Mouse (Mus musculus): Measurements from ENCODE around the gene Hspbap1. TPM values are rescaled to one million over a fixed set of nuclear protein-coding genes. Genes with fewer than 3 reads are reported as not detected.

Gene Hspbap1
- polyA plus RNA-seq, 1 experiment from 2014 or later, result 8.7 TPM

DNA sequence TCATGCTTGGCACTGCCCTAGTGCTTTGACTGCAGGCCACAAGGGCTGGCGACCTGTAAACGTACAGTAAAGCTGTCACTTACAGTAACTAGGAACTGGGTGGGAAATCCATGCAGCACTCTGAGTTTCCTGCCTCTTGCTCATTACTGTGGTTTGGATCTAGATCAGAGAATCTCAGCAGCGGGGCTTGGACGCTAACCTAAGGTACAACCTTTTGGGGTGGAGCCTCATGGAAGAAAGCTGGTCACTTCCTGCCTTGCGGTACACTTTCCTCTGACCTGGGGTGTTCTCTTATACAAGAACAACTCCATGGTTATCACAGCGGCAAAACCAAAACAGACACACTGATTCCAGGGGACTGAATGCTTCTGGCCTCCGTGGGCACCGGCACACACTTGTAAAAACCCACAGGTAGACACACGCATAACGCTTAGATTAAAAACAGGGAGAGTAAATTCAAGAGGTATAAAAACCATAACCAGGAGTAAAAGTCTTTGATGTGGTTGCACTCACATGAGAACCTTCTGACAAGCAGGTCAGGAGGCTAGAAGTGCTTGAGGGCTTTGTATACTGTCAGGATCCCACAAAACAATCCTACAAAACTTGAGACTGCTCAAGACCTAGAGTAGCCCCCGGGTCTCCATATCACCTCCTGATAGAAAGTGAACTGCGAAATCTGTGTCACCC lies 27.8 kb upstream of the Hspbap1 start:
- 0 out of 2 replicates have a peak, but pooled peaks cover 5% of the 10 kb centered on the region for H3K36me3 ChIP-seq
- no peak overlapping the region for H3K4me3 ChIP-seq
- no peak for ATAC-seq (ENCODE audit: extremely low read depth, insufficient number of reproducible peaks, low FRiP score, low TSS enrichment)
- H3K4me2 ChIP-seq, result no peak overlapping the region
- no peak overlapping the region for H3K27ac ChIP-seq (replicated peaks)
- no peaks in the 10 kb centered on the region for H3K27me3 ChIP-seq (replicated peaks)
- peaks cover 41% of the 10 kb centered on the region for H3K4me1 ChIP-seq
- no peaks in the 10 kb centered on the region for H3K9me3 ChIP-seq
- 78% methylated on average over 12 of the region's 12 CpGs for WGBS
- no peak overlapping the region for H3K9ac ChIP-seq

DNA sequence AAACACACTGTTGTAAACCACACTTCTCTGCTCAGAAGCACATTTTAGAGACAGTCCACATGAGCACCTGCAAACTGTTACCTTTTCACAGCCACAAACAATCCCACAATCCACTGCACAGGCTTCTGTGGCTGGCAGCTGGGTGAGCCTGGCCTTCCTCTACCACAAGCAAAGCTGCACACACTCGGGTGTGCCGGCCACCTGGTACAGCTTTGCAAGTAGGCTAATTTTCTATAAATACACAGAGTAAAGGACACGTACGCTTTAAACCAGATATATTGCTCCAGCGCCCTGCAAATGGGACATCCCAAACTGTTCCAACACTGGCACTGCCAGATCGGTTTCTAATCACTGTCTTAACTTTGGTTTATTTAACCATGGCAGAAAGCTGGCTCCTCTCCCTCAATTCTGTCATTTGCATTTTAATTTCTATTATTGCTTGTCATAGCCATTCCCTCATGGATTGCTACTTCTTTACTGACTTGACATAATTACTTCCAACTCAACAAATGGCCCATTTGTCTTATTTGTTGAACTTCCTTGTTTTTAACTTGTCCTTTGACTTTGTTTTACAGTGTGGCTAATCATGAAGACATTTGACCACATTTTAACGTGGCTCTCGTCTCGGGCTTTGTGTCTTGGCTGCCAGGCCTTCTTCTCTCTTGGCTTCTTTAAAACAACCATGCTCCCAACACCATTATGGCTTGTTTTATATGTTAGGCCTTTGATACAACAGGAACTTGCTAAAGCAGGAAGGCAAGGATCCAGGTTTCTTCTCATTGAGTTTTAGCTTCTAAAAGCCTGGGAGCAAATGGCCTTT lies 22.5 kb upstream of the Hspbap1 start:
- no peak overlapping the region for H3K9ac ChIP-seq
- no peak overlapping the region for H3K4me3 ChIP-seq
- H3K36me3 ChIP-seq, result 0 out of 2 replicates have a peak, but pooled peaks cover 5% of the 10 kb centered on the region
- ATAC-seq (ENCODE audit: extremely low read depth, insufficient number of reproducible peaks, low FRiP score, low TSS enrichment), result no peak
- WGBS, result 84% methylated on average over 9 of the region's 9 CpGs
- H3K4me2 ChIP-seq, result no peak overlapping the region
- no peak overlapping the region for H3K27ac ChIP-seq (replicated peaks)
- no peaks in the 10 kb centered on the region for H3K27me3 ChIP-seq (replicated peaks)
- H3K9me3 ChIP-seq, result no peaks in the 10 kb centered on the region
- H3K4me1 ChIP-seq, result no peaks in the 10 kb centered on the region

DNA sequence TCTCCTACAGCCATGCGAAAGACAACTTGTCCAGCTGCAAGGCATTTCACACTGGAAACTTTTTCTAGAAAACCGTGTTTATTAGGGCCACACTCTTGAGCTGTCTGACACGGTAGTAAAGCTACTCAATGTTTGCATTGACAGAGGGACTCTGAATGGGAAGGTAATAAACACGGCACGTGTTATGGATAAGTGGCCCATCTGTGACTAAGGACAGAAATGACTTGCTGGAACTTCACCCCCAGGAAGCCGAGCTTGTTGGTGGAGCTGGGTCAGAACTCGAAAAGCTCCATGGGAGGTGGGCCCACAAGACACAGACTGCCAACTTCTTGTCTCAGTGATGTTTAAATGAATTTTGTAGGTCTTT lies 22.0 kb upstream of the Hspbap1 start:
- H3K9me3 ChIP-seq, result no peaks in the 10 kb centered on the region
- no peak overlapping the region for H3K9ac ChIP-seq
- no peaks in the 10 kb centered on the region for H3K27me3 ChIP-seq (replicated peaks)
- no peak for ATAC-seq (ENCODE audit: extremely low read depth, insufficient number of reproducible peaks, low FRiP score, low TSS enrichment)
- H3K4me1 ChIP-seq, result no peaks in the 10 kb centered on the region
- no peak overlapping the region for H3K4me2 ChIP-seq
- H3K4me3 ChIP-seq, result no peak overlapping the region
- WGBS, result 87% methylated on average over 7 of the region's 7 CpGs
- 0 out of 2 replicates have a peak, but pooled peaks cover 5% of the 10 kb centered on the region for H3K36me3 ChIP-seq
- H3K27ac ChIP-seq (replicated peaks), result no peak overlapping the region

DNA sequence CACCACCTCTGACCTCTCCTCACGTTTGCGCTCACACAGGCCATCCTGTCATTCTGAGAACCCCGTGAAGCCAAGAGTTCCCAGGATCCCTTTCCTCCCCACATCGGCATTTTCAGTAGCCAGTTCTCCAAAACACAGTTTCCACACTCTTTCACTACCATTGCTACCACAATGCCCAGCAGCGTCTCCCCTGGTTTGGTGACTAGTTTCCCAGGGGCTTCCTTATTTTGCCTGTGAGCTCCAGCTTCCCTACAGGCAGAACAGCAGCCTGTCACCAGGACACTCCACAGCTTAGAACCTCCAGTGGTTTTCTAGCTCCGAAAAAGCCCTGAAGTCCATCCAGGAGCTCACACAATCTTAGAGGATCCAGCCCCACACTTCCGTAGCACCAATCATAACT lies 20.8 kb upstream of the Hspbap1 start:
- Histone ChIP-seq H3K9me3 (no peaks in the 10 kb centered on the region), H3K4me1 (no peaks in the 10 kb centered on the region), H3K27ac (replicated peaks) (no peak overlapping the region), H3K9ac (no peak overlapping the region), H3K36me3 (0 out of 2 replicates have a peak, but pooled peaks cover 5% of the 10 kb centered on the region), H3K4me2 (no peak overlapping the region), H3K4me3 (no peak overlapping the region), H3K27me3 (replicated peaks) (no peaks in the 10 kb centered on the region)
- 66% methylated on average over 7 of the region's 7 CpGs for WGBS
- no peak for ATAC-seq (ENCODE audit: extremely low read depth, insufficient number of reproducible peaks, low FRiP score, low TSS enrichment)

DNA sequence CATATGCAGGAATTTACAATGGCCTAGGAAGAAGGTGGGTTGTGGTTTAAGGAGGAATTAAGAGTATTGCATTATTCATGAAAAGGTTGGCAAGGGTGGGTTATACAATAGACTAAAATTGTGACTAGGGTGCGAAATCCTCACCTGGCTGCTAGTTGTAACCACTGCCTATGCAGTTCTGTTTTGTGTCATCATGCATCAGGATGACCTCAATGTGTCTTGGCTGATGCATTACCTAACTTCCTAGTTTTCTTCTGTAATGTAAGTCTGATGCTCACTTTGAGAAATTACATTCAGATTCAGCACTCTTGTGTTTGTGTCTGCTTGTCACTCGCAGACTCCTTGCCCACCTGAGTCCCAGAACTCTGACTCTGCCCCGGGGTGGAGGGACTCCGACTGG lies 18.3 kb upstream of the Hspbap1 start:
- Histone ChIP-seq H3K4me1 (no peaks in the 10 kb centered on the region), H3K4me2 (no peak overlapping the region), H3K36me3 (no peaks in the 10 kb centered on the region), H3K9ac (no peak overlapping the region), H3K27ac (replicated peaks) (no peak overlapping the region), H3K9me3 (no peaks in the 10 kb centered on the region), H3K27me3 (replicated peaks) (no peaks in the 10 kb centered on the region), H3K4me3 (no peak overlapping the region)
- no peak for ATAC-seq (ENCODE audit: extremely low read depth, insufficient number of reproducible peaks, low FRiP score, low TSS enrichment)
- WGBS, result 81% methylated on average over 4 of the region's 4 CpGs

DNA sequence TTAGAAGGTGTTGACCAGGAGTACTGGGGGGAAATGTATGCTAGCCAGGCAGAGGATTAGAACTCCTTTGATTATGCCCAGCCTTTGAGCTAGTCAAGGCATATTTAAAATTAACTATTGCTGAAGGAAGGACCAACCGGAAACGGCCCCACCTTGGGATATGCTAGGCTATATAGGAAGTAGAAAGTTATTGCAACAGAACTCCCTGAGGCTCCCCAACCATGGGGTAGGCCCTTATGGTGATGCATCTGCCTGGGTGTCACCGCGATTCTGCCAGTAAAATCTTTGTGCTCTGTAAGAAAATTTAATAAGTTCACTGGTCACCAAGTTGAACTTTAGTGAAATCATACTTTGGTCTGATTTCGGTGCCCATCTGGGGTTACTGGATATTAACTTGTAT lies 16.2 kb upstream of the Hspbap1 start:
- Histone ChIP-seq H3K4me1 (no peaks in the 10 kb centered on the region), H3K4me3 (no peak overlapping the region), H3K27ac (replicated peaks) (no peak overlapping the region), H3K27me3 (replicated peaks) (no peaks in the 10 kb centered on the region), H3K9ac (no peak overlapping the region), H3K9me3 (no peaks in the 10 kb centered on the region), H3K4me2 (no peak overlapping the region), H3K36me3 (no peaks in the 10 kb centered on the region)
- 91% methylated on average over 5 of the region's 5 CpGs for WGBS
- no peak for ATAC-seq (ENCODE audit: extremely low read depth, insufficient number of reproducible peaks, low FRiP score, low TSS enrichment)

DNA sequence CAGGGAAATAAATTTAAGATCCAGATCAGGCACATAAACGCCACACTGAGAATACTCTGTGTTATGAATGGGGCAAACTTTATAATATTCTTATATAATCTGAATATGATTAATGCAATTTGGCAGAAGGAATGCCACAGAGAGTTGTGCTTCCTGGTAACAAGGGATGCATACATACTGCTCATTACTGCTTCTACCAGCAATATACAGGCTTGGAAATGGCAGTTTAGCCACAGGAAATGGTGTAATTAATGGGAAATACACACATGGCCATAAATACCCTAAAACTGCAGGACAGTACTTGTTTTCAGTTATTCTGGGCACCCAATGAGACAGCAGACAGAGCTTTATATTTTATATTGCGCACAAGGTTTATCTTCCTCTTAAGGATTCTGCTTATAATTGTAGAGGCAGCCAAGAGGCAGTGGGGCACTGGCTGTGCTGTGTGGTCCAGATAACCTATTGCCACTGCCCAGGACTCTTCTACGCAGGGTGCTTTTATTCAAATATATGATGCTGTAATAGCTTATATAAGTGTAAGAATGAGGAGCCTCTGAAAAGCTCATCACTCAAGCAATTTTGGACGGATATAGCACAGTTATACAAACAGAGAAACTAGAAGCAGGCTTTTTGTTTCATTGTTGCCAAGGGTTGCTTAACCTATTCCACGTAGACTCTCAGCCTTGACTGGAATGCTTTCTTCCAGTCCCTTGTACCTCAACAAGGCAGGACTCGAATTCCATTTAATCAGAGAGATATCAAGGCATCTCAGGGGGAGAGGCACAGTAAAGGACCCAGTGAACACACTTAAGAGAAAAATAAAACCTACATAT lies 14.5 kb upstream of the Hspbap1 start:
- Histone ChIP-seq H3K36me3 (no peaks in the 10 kb centered on the region), H3K4me3 (no peak overlapping the region), H3K9ac (no peak overlapping the region), H3K9me3 (no peaks in the 10 kb centered on the region), H3K4me2 (no peak overlapping the region), H3K27ac (replicated peaks) (no peak overlapping the region), H3K4me1 (no peaks in the 10 kb centered on the region), H3K27me3 (replicated peaks) (no peaks in the 10 kb centered on the region)
- WGBS, result 70% methylated on average over 6 of the region's 6 CpGs
- no peak for ATAC-seq (ENCODE audit: extremely low read depth, insufficient number of reproducible peaks, low FRiP score, low TSS enrichment)

DNA sequence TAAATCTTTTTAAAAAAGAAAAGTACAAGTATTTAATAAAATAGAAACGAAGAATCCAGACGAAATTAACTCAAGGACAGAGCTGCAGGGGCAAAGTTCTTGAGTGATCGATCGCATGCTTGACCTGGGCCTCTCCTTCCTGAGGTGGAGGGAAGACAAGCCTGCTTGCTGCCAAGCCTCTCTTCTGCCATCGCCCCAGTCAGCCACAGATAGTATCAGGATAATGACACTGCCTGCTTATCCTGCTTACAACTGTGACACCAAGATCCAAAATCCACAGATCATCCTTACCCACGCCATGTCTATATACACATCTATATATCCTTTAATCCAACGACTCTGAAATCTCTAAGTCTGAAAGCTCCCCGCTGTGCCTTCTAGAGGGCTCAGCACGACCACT lies 13.5 kb upstream of the Hspbap1 start:
- Histone ChIP-seq H3K4me2 (no peak overlapping the region), H3K27ac (replicated peaks) (no peak overlapping the region), H3K27me3 (replicated peaks) (no peaks in the 10 kb centered on the region), H3K4me1 (no peaks in the 10 kb centered on the region), H3K9me3 (no peaks in the 10 kb centered on the region), H3K4me3 (no peak overlapping the region), H3K36me3 (no peaks in the 10 kb centered on the region), H3K9ac (no peak overlapping the region)
- no peak for ATAC-seq (ENCODE audit: extremely low read depth, insufficient number of reproducible peaks, low FRiP score, low TSS enrichment)
- WGBS, result 80% methylated on average over 9 of the region's 9 CpGs

DNA sequence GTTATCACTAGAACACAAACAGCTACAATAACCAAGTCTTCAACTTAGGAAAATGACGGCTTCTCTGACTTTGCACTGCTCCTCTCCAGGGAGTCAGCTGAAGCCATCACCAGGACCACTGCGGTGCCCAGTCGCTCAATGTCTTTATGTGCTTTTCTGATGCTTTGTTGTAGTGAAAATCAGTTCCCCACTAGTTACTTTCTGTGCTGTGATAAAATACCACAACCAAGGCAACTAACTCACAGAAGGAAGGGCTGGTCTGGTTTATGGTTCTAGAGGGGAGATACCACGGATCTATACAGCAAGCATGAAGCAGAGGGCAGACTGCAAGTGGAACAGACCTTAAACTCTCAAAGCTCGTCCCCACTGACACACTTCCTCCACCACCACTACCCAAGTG lies 10.8 kb upstream of the Hspbap1 start:
- H3K27me3 ChIP-seq (replicated peaks), result no peaks in the 10 kb centered on the region
- no peak overlapping the region for H3K4me2 ChIP-seq
- H3K4me1 ChIP-seq, result peaks cover 14% of the 10 kb centered on the region
- no peaks in the 10 kb centered on the region for H3K9me3 ChIP-seq
- no peak overlapping the region for H3K4me3 ChIP-seq
- no peak for ATAC-seq (ENCODE audit: extremely low read depth, insufficient number of reproducible peaks, low FRiP score, low TSS enrichment)
- no peaks in the 10 kb centered on the region for H3K36me3 ChIP-seq
- no peak overlapping the region for H3K9ac ChIP-seq
- 84% methylated on average over 5 of the region's 5 CpGs for WGBS
- no peak overlapping the region for H3K27ac ChIP-seq (replicated peaks)

DNA sequence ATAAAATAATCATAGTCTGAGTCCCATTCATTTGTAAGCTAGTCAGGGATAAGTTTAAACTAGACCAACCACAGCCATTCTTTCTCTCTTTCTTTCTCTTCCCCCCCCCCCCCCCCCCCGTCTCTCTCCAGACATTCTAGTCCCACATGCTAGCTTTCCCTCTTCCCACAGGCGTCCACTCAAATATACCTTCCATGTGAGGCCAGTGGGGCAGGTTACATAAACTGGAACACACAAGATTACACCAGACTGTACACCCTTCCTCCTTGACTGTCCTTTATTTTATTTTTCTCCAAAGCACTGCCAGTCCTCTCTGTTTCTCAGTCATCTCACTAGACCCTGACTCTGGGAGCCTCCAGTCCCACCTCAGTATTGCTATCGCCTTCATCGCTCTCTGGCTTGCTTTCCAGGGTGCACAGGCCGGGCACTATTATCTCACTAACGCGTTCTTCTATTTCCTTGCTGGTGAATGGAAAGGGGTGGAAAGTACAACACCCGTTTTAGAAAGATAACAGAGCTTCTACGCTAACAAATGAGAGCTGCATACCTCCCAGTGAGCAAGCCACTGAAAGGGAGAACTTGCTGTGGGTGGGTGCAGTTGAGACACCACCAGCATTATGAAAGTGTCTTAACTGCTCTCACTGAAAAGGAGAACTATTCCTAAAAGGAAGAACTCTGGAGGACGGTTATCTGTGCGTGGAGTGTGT lies 6.4 kb upstream of the Hspbap1 start:
- ATAC-seq (ENCODE audit: extremely low read depth, insufficient number of reproducible peaks, low FRiP score, low TSS enrichment), result no peak
- WGBS, result 26% methylated on average over 10 of the region's 11 CpGs
- no peaks in the 10 kb centered on the region for H3K27me3 ChIP-seq (replicated peaks)
- peak overlapping the region; percentile 61 for H3K27ac ChIP-seq (replicated peaks)
- no peaks in the 10 kb centered on the region for H3K9me3 ChIP-seq
- peak overlapping the region; percentile 38 for H3K9ac ChIP-seq
- H3K4me2 ChIP-seq, result peak overlapping the region; percentile 54
- peaks cover 29% of the 10 kb centered on the region for H3K4me1 ChIP-seq
- H3K4me3 ChIP-seq, result peak overlapping the region; percentile 15; the same call in 1 of the 2 replicates
- H3K36me3 ChIP-seq, result no peaks in the 10 kb centered on the region

DNA sequence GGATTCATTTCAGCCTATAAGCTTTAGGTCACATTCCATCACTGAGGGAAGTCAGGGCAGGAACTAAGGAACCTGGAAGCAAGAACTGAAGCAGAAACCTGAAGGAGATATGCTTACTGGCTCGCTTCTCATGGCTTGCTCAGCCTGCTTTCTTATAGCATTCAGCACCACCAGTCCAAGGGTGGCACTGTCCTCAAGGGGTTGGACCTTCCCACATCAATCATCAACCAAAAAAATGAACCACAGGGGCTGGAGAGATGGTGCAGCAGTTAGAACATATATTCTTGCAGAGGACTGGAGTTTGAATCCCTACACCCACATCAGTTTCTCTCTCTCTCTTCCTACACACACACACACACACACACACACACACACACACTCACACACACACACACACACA lies 5.2 kb upstream of the Hspbap1 start:
- Histone ChIP-seq H3K27me3 (replicated peaks) (no peaks in the 10 kb centered on the region), H3K4me3 (no peak overlapping the region), H3K4me2 (no peak overlapping the region), H3K9ac (no peak overlapping the region), H3K27ac (replicated peaks) (no peak overlapping the region), H3K4me1 (peaks cover 34% of the 10 kb centered on the region), H3K36me3 (no peaks in the 10 kb centered on the region), H3K9me3 (no peaks in the 10 kb centered on the region)
- ATAC-seq (ENCODE audit: extremely low read depth, insufficient number of reproducible peaks, low FRiP score, low TSS enrichment), result no peak
- WGBS, result 80% methylated on average over 1 of the region's 1 CpGs

Data from heart, embryonic 13.5 days (tissue).